Mouse (Mus musculus) forebrain, embryonic 16.5 days (tissue): ENCODE data around the gene Vsig10. TPM values are rescaled to one million over a fixed set of nuclear protein-coding genes. Genes with fewer than 3 reads are reported as not detected.

ENCODE experiments used
- ATAC-seq: fragments of 200-750 bp; cut with Nextera tagmentation; 2 replicates; pipeline ENCODE4 v1.8.0; 2017; ENCODE audit warnings: mild to moderate bottlenecking, moderate library complexity
- H3K27ac ChIP-seq: fragments of 300-500 bp; sonication (generic); 2 replicates; pipeline ENCODE4 v1.5.1; 2014; ENCODE audit warnings: low read length, control low read depth
- H3K27me3 ChIP-seq: fragments of 300-500 bp; sonication (generic); replicated peaks from 2 replicates; pipeline ENCODE4 v1.6.1; 2014; ENCODE audit warnings: low read length; ENCODE audit not compliant: control insufficient read depth, insufficient read depth
- H3K36me3 ChIP-seq: fragments of 300-500 bp; sonication (generic); 2 replicates; pipeline ENCODE4 v1.6.1; 2014; ENCODE audit not compliant: control insufficient read depth, insufficient read depth
- H3K4me1 ChIP-seq: fragments of 300-500 bp; sonication (generic); replicated peaks from 2 replicates; pipeline ENCODE4 v1.6.1; 2014; ENCODE audit warnings: low read length; ENCODE audit not compliant: control insufficient read depth, insufficient read depth
- H3K4me2 ChIP-seq: fragments of 300-500 bp; sonication (generic); 2 replicates; pipeline ENCODE4 v1.6.1; 2014; ENCODE audit warnings: mild to moderate bottlenecking, low read length, control low read depth
- H3K4me3 ChIP-seq: fragments of 300-500 bp; sonication (generic); replicated peaks from 2 replicates; pipeline ENCODE4 v1.5.1; 2014; ENCODE audit warnings: mild to moderate bottlenecking, low read length, control low read depth
- H3K9ac ChIP-seq: fragments of 300-500 bp; sonication (generic); replicated peaks from 2 replicates; pipeline ENCODE4 v1.6.1; 2014; ENCODE audit warnings: low read depth, low read length, control low read depth
- H3K9me3 ChIP-seq: fragments of 300-500 bp; sonication (generic); 2 replicates; pipeline ENCODE4 v1.6.1; 2016; ENCODE audit warnings: low read length; ENCODE audit not compliant: control insufficient read depth
- WGBS: fragments of 180-500 bp; shearing (Covaris S2); extraction: QIAGEN DNeasy Blood & Tissue Kit; methylation state at CpG from one replicate; pipeline ENCODE4 v1.1.7; 2014; 5-methylcytosine and 5-hydroxymethylcytosine counted together
- polyA plus RNA-seq: library from polyadenylated mRNA; unstranded; fragments of >200 nt; fragmentation: Nextera tagmentation; extraction: Ambion mirVana; gene quantifications from 2 replicates; pipeline ENCODE4 v1.2.1, GENCODE M21; 2015

Gene Vsig10
- polyA plus RNA-seq: 1.5 and 2.1 TPM in 2 replicates

DNA sequence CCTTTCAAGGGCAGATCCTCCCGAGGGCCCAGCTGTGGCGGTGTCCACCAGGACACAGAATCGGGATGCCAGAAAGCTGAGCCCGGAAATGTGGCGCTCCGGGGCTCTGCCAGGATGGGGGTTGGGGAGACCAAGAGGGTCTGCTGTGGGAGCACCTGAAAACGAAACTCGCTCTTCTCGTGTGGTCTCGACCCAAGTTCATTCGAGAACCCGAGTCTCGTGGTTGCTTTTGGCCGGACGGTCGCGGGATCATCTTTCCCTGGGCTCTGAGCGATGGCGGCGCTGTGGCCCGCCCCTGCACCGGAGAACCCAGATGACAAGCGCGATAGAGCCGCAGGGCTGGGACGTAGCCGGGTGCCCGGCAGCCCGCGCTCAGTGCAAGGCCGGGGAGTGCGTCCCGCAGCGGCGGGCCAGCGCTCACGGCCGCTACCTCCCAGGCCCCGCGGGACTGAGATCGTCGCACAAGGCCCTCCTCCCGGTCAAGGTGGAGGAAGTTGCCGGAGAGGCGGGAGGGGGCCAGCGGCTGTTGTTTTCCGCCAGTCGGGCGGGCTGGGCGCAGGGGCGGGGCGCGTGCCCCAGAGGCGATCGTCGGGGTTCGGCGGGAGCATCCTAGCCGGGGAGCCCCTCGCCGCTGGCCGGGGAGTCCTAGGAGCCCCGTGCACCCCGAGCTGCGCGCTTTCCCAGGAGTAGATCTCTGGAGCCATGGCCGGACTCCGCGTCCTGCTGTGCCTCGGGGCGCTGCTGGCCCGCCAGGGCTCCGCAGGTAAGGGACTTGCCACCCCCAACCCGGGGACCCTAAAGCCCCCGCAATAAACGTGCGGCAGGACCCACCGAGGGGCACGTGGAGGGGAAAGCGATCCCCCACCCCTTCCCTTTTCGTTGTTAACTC is at the start of gene Vsig10:
TSS of gene Vsig10 (plus strand) at position 343 of the 889 bp plus-strand sequence.
- under 1% methylated on average over 81 of the region's 81 CpGs for WGBS
- no peaks in the 10 kb centered on the region for H3K9me3 ChIP-seq
- peak; percentile 79 for ATAC-seq
- peaks cover 2% of the 10 kb centered on the region for H3K27me3 ChIP-seq
- H3K36me3 ChIP-seq: no peaks in the 10 kb centered on the region
- H3K27ac ChIP-seq: no peak within 1 kb of the TSS
- peaks cover 8% of the 10 kb centered on the region for H3K4me1 ChIP-seq
- H3K4me2 ChIP-seq: peak within 1 kb of the TSS; percentile 99
- H3K9ac ChIP-seq: peak within 1 kb of the TSS; percentile 69
- H3K4me3 ChIP-seq: peak within 1 kb of the TSS; percentile 64

DNA sequence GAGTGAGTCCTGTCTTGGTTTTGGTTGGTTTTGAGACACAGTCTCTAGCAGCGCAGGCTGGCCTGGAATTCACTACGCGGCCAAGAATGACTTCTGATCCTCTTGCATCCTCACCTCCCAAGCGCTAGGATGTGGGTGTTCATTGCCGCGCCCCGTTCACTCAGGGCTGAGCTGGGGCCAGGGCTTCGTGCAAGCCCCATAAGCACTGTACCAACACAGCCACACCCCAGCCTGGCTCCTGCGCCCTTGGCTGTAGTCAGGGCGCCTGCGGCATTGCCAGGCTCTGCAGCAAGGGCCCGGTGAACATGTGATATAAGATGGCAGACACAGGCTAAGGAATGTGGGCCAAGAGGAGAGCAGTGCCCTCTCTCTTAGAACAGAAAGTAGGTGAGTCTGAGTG is 49.5 kb upstream of the Vsig10 start:
- WGBS: 94% methylated on average over 12 of the region's 12 CpGs

DNA sequence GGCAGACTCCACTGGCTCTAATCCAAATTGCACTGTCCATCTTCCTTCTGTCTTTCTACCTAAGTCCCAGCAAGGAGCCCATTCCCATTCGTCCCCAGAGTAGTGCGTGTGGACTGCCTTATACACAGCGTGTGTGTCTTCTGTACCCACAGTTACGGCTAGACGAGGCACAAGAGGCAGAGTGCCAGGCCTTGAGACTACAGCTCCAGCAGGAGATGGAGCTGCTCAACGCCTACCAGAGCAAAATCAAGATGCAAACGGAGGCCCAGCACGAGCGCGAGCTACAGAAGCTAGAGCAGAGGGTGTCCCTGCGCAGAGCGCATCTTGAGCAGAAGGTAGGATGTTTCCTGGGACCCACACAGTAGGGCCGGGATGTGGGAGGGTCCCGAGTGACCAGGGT is 46.9 kb upstream of the Vsig10 start:
- no peaks in the 10 kb centered on the region for H3K27me3 ChIP-seq
- no peak overlapping the region for H3K27ac ChIP-seq
- no peaks in the 10 kb centered on the region for H3K9me3 ChIP-seq
- no peak overlapping the region for H3K9ac ChIP-seq
- no peak overlapping the region for H3K4me3 ChIP-seq
- WGBS: 83% methylated on average over 14 of the region's 14 CpGs
- H3K36me3 ChIP-seq: peaks cover 2% of the 10 kb centered on the region
- H3K4me1 ChIP-seq: no peaks in the 10 kb centered on the region
- no peak overlapping the region for H3K4me2 ChIP-seq
- no peak for ATAC-seq

More for the DNA sequence above, 49.5 kb upstream of the Vsig10 start:
- H3K27ac ChIP-seq: no peak overlapping the region
- no peaks in the 10 kb centered on the region for H3K27me3 ChIP-seq
- H3K4me3 ChIP-seq: no peak overlapping the region
- H3K4me2 ChIP-seq: no peak overlapping the region
- ATAC-seq: no peak
- H3K36me3 ChIP-seq: peaks cover 13% of the 10 kb centered on the region
- no peaks in the 10 kb centered on the region for H3K9me3 ChIP-seq
- H3K4me1 ChIP-seq: no peaks in the 10 kb centered on the region
- H3K9ac ChIP-seq: no peak overlapping the region

DNA sequence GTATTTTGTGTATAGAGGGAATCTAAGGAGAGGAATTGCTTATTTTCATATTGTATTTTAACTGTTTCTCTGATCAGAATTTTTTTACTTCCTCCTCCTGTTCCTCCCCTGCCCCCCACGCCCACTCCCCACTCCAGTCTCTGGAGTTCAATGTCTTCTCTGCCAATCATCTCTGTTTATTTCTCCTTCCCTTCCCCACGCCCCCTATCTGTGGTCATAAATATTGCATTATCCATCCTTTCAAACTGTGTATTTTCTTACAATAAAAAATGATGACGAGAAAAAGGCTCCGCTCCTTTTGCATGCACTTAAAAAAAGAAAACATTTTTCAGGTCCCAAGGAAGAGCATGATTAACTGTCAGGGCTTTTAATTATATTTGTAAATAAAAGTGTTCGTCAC is 44.1 kb upstream of the Vsig10 start:
- Histone ChIP-seq H3K4me2 (no peak overlapping the region), H3K27ac (no peak overlapping the region), H3K9me3 (no peaks in the 10 kb centered on the region), H3K4me3 (no peak overlapping the region), H3K27me3 (no peaks in the 10 kb centered on the region), H3K36me3 (peaks cover 2% of the 10 kb centered on the region), H3K4me1 (no peaks in the 10 kb centered on the region), H3K9ac (no peak overlapping the region)
- ATAC-seq: no peak
- WGBS: 69% methylated on average over 5 of the region's 5 CpGs

DNA sequence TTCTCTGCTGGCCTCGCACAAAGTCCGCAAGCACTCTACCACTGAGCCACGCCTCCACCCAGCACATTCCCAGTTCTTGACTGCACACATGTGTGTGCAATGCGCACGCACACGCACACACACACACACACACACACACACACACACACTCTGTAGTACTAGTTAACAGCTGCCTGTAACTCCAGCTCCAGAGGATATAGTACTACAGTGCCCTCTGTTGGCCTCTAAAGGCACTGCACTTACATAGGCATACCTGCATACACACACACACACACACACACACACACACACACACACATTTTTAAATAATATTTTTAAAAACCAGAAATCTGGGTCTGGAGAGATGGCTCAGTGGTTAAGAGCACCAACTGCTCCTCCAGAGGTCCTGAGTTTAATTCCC is 41.1 kb upstream of the Vsig10 start:
- no peaks in the 10 kb centered on the region for H3K27me3 ChIP-seq
- no peaks in the 10 kb centered on the region for H3K9me3 ChIP-seq
- H3K4me2 ChIP-seq: no peak overlapping the region
- WGBS: 94% methylated on average over 6 of the region's 6 CpGs
- no peak for ATAC-seq
- H3K9ac ChIP-seq: no peak overlapping the region
- H3K4me1 ChIP-seq: no peaks in the 10 kb centered on the region
- H3K27ac ChIP-seq: no peak overlapping the region
- no peak overlapping the region for H3K4me3 ChIP-seq
- peaks cover 7% of the 10 kb centered on the region; the same call in 1 of the 2 replicates for H3K36me3 ChIP-seq

DNA sequence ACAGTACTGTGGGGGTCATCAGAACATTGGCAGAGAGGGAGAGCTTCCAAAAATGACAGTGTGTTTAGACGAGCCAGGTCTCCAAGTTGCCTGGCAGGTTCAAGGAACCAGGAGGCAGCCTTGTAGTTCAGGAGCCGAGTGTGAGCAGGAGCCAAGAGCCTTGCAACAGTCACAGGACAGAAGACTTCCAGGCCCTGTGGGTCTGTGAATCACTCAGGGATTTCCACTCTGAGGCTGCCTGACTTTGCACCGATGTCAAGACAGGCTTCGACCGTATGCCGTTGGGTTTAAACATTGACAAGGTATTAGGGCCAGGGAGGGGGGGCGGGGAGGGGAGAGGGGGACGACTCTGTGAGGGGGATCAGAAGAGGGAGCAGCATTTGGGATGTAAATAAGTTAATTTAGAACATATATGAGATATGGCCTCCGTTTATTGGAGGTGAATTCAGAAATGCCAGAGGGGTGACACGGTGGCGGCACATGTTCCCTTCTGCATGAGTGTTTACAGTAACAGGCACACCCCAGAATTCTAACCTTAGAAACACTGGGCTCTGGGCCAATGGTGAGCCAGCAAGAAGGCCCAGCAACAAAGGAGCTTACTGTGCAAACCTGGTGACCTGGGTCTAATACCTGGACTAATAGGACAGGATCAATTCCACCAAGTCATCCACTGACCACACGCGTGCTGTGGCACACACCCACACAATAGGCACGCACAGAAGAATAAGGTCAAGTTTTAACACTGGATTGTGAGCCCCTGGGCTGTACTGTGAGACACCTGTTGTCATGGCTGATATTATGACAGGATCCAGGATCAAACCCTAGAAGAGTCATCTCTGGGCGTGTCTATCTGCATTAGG is 39.8 kb upstream of the Vsig10 start:
- 82% methylated on average over 15 of the region's 15 CpGs for WGBS
- Histone ChIP-seq H3K9ac (no peak overlapping the region), H3K9me3 (no peaks in the 10 kb centered on the region), H3K4me1 (peaks cover 3% of the 10 kb centered on the region), H3K27me3 (no peaks in the 10 kb centered on the region), H3K36me3 (peaks cover 7% of the 10 kb centered on the region; the same call in 1 of the 2 replicates), H3K4me3 (no peak overlapping the region), H3K4me2 (no peak overlapping the region), H3K27ac (no peak overlapping the region)
- no peak for ATAC-seq

DNA sequence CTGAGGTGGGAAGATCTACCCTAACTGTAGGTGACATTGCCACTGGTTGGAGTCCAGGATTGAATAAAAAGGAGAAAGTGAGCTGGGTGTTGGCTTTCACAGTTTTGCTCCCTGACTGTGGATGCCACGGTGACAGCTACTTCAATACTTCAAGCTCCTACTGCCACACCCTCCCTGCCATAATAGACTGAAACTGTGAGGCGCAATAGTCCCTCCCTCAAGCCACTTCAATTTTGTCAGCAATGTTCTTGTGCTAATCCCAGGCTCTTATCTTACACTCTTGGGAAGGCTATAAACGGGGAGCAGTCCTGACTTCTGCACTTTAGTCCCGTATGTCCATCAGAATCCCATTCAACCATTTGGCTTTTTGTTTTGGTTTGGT is 39.2 kb upstream of the Vsig10 start:
- H3K9ac ChIP-seq: no peak overlapping the region
- WGBS: 73% methylated on average over 4 of the region's 4 CpGs
- H3K4me2 ChIP-seq: no peak overlapping the region
- no peak overlapping the region for H3K27ac ChIP-seq
- no peaks in the 10 kb centered on the region for H3K27me3 ChIP-seq
- no peaks in the 10 kb centered on the region for H3K9me3 ChIP-seq
- H3K4me1 ChIP-seq: peaks cover 9% of the 10 kb centered on the region
- peaks cover 7% of the 10 kb centered on the region; the same call in 1 of the 2 replicates for H3K36me3 ChIP-seq
- ATAC-seq: no peak
- H3K4me3 ChIP-seq: no peak overlapping the region

DNA sequence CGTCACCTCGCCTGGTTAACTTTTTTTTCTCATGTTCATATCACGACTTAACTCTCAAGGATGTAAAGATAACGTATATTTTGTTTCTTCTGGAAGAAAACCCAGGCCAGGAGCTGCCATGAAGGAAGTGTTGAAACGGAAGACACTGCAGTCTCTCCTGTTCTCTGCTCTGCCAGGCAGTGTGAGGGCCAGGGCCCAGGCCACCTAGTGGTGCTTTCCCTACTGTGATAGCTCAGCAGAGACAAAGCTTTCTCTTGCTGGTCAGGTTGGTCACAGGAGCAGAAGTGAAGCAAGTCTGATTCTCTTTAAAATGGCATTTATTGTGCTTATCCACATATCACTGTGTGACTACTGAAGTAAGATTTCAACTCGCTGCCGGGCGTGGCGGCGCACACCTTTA is 37.3 kb upstream of the Vsig10 start:
- Histone ChIP-seq H3K4me3 (no peak overlapping the region), H3K4me2 (no peak overlapping the region), H3K27me3 (no peaks in the 10 kb centered on the region), H3K27ac (no peak overlapping the region), H3K4me1 (peaks cover 28% of the 10 kb centered on the region), H3K36me3 (peaks cover 11% of the 10 kb centered on the region; the same call in 1 of the 2 replicates), H3K9ac (no peak overlapping the region), H3K9me3 (no peaks in the 10 kb centered on the region)
- no peak for ATAC-seq
- 92% methylated on average over 10 of the region's 10 CpGs for WGBS

DNA sequence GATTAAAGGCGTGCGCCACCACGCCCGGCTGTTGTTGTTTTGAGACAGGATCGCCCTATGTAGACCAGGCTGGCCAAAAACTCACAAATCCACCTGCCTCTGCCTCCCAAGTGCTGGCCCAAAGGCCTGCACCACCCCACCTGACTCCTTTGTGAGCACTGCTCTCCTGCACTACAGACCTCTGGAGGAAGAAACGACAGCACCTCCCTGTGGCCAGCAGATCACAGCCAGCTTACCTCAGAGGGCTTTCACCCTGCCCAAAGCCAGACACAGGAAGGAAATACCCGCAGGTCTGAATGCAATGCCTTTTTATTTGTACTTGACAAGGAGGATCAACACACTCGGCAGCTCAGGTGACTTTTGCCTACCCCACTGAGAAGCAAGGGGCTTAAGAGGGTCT is 36.5 kb upstream of the Vsig10 start:
- H3K9ac ChIP-seq: no peak overlapping the region
- peaks cover 11% of the 10 kb centered on the region; the same call in 1 of the 2 replicates for H3K36me3 ChIP-seq
- no peaks in the 10 kb centered on the region for H3K9me3 ChIP-seq
- no peak overlapping the region for H3K4me2 ChIP-seq
- no peaks in the 10 kb centered on the region for H3K27me3 ChIP-seq
- H3K4me3 ChIP-seq: no peak overlapping the region
- ATAC-seq: no peak
- H3K27ac ChIP-seq: no peak overlapping the region
- 89% methylated on average over 8 of the region's 8 CpGs for WGBS
- peaks cover 28% of the 10 kb centered on the region for H3K4me1 ChIP-seq
